ENCODE assay signal across 9 mouse cellular contexts in genomic region chr10:79937775-79938526, GRCm38 (mm10). TPM values are rescaled to one million over a fixed set of nuclear protein-coding genes. Genes with fewer than 3 reads are reported as not detected.
A peak's percentile ranks its signal among the peaks of the same experiment; 100 is the strongest.
DNase-seq lines count a peak whose midpoint lies in the region; ATAC-seq and TF ChIP-seq lines count a peak whose summit lies in the region.
"Had no signal": no experiment of that assay in that cellular context is flagged by ENCODE, and none has a peak within 500 bp of the region (broad histone marks: within the 10 kb centered on the region; RNA-seq: fewer than 3 reads in every experiment).

No protein-coding gene starts in this region.

- H3ac ChIP-seq in myocyte (ENCODE audit: control insufficient read depth, insufficient read length), result no peak overlapping the region

- WGBS in lung, embryonic 16.5 days, result 75% methylated on average over 11 of the region's 11 CpGs

- H3K4me2 ChIP-seq in lung, embryonic 16.5 days (ENCODE audit: low read depth, low read length), result 0 out of 2 replicates have a peak overlapping the region, but pooled peaks have one; percentile 46
- peak overlapping the region; percentile 71 for H3K4me2 ChIP-seq in myocyte (ENCODE audit: low read depth)

- H3K27ac ChIP-seq in lung, embryonic 16.5 days (ENCODE audit: low read length), result no peak overlapping the region; the same call in 1 of the 2 replicates

- H3K9me3 ChIP-seq in lung, embryonic 16.5 days (ENCODE audit: control insufficient read depth, low read length), result no peaks in the 10 kb centered on the region

- H3K79me2 ChIP-seq in myocyte (ENCODE audit: control insufficient read depth, insufficient read depth), result no peaks in the 10 kb centered on the region

- H3K36me3 ChIP-seq in lung, embryonic 16.5 days (ENCODE audit: control insufficient read depth, insufficient read depth, low read length), result peaks cover 5% of the 10 kb centered on the region; the same call in 1 of the 2 replicates
- H3K36me3 ChIP-seq in myocyte (ENCODE audit: control insufficient read depth, insufficient read depth), result no peaks in the 10 kb centered on the region

- peaks cover 56% of the 10 kb centered on the region for H3K4me1 ChIP-seq in lung, embryonic 16.5 days (replicated peaks; ENCODE audit: control insufficient read depth, insufficient read depth, low read length)

- no peak overlapping the region for H3K9ac ChIP-seq in lung, embryonic 16.5 days (ENCODE audit: low read length)

- H3K27me3 ChIP-seq in lung, embryonic 16.5 days (ENCODE audit: control insufficient read depth, insufficient read depth, low read depth, low read length), result no peaks in the 10 kb centered on the region
- H3K27me3 ChIP-seq in myocyte (ENCODE audit: control insufficient read depth, insufficient read depth, insufficient read length), result no peaks in the 10 kb centered on the region

- no peak overlapping the region; the same call in 1 of the 2 replicates for H3K4me3 ChIP-seq in lung, embryonic 16.5 days (ENCODE audit: low read length)
- no peak overlapping the region for H3K4me3 ChIP-seq in myocyte

- no peak for TF ChIP-seq POLR2A in myocyte (IDR thresholded peaks at IDR 0.05; ENCODE audit: insufficient read length, low read depth)

- no peak for ATAC-seq in lung, embryonic 16.5 days (ENCODE audit: low read depth)
- ATAC-seq in cerebellum, adult (ENCODE audit: insufficient number of reproducible peaks, low FRiP score, low TSS enrichment), result no peak

- DNase-seq in embryo, embryonic 10 days (ENCODE audit: low spot score), result peak; percentile 55
- no peak for DNase-seq in embryo, embryonic 9.5 days (ENCODE audit: extremely low spot score)
- DNase-seq in lung, postnatal 25 days (ENCODE audit: low spot score), result no peak
- DNase-seq in kidney, postnatal 14 days, result peak; percentile 82
- no peak for DNase-seq in layer of hippocampus, adult 9-11 months

TF ChIP-seq in myocyte, 11 proteins besides CTCF, POLR2A, EP300 and RAD21:
- no peak for TF ChIP-seq MYOD1 (IDR thresholded peaks at IDR 0.05; ENCODE audit: control insufficient read depth in 1 of 3, insufficient read length in 2 of 3, low read depth in 2 of 3)
- no peak for TF ChIP-seq USF1 (IDR thresholded peaks at IDR 0.05; ENCODE audit: low read depth)
- no peak for TF ChIP-seq POLR2AphosphoS2 (IDR thresholded peaks at IDR 0.05; ENCODE audit: insufficient read length, low read depth)
- no peak for TF ChIP-seq CEBPB (IDR thresholded peaks at IDR 0.05; ENCODE audit: insufficient read depth, poor library complexity, severe bottlenecking)
TF ChIP-seq in myocyte: peak in this region for 0.

RNA-seq across cellular contexts. Expression of gene Arid3a, which starts 11.1 kb away (rescaled TPM):
- 4.1 and 4.8 TPM in 2 replicates for polyA plus RNA-seq in lung, embryonic 16.5 days (2015; fragmentation: Nextera tagmentation; extraction: Ambion mirVana)
- polyA plus RNA-seq in myocyte (2012; fragmentation: generic; extraction: Trizol), result 1.2 TPM

RNA-seq across cellular contexts. Expression of gene R3hdm4, which starts 16.9 kb away (rescaled TPM):
- 151 and 155 TPM in 2 replicates for polyA plus RNA-seq in lung, embryonic 16.5 days (2015; fragmentation: Nextera tagmentation; extraction: Ambion mirVana)
- polyA plus RNA-seq in myocyte (2012; fragmentation: generic; extraction: Trizol), result 69.0 TPM

RNA-seq across cellular contexts. Expression of gene Kiss1r, which starts 21.2 kb away (rescaled TPM):
- 1.0 and 1.1 TPM in 2 replicates for polyA plus RNA-seq in lung, embryonic 16.5 days (2015; fragmentation: Nextera tagmentation; extraction: Ambion mirVana)
- 0.59 TPM for polyA plus RNA-seq in myocyte (2012; fragmentation: generic; extraction: Trizol)

RNA-seq across cellular contexts. Expression of gene Wdr18, which starts 22.0 kb away (rescaled TPM):
- 76.7 and 83.0 TPM in 2 replicates for polyA plus RNA-seq in lung, embryonic 16.5 days (2015; fragmentation: Nextera tagmentation; extraction: Ambion mirVana)
- 35.1 TPM for polyA plus RNA-seq in myocyte (2012; fragmentation: generic; extraction: Trizol)

RNA-seq across cellular contexts. Expression of gene Gm26602, which starts 27.3 kb away (rescaled TPM):
- 12.8 TPM in 1 of 2 replicates, not detected in the other for polyA plus RNA-seq in lung, embryonic 16.5 days (2015; fragmentation: Nextera tagmentation; extraction: Ambion mirVana)
- not detected for polyA plus RNA-seq in myocyte (2012; fragmentation: generic; extraction: Trizol)
- polyA plus RNA-seq: intestine, embryonic 14.5 days had no signal

Comparison
In these comparisons a context has a peak if more than half of its experiments do, and no peak if none do; other contexts are left out.
1. DNase-seq: peak in embryo, embryonic 10 days (single experiment) and kidney, postnatal 14 days (single experiment); none in embryo, embryonic 9.5 days (single experiment), lung, postnatal 25 days (single experiment) and layer of hippocampus, adult 9-11 months (single experiment).